Mouse (Mus musculus): ENCODE results near the gene Cux2.

GRCm38 (mm10) chr5:121835949-121836691 is 213.8 kb downstream of the Cux2 start:
- no peak for TF ChIP-seq CTCF (IDR thresholded peaks at IDR 0.05; ENCODE audit: low read depth, low read length)
- no peak for TF ChIP-seq TAL1 (conservative IDR thresholded peaks at IDR 0.05; ENCODE audit: low read depth, low read length)
- TF ChIP-seq POLR2AphosphoS5 (IDR thresholded peaks at IDR 0.05; ENCODE audit: insufficient replicate concordance, low read depth, low read length) = no peak

All from G1E (cell line).